Mouse (Mus musculus): ENCODE results near the gene Surf1.
"Not testable (repeated sequence)": the region's sequence is repeated elsewhere in the genome, so short reads cannot be mapped to it uniquely, and the experiment has no call there.

Gene Surf1

GRCm38 (mm10) chr2:26886170-26886569, 30.2 kb downstream of the Surf1 start:
- DNase-seq (ENCODE audit: low read depth): not testable (repeated sequence)

- DNase-seq (ENCODE audit: low read depth): not testable (repeated sequence)
Observed at GRCm38 (mm10) chr2:26885541-26885940, 30.8 kb downstream of the Surf1 start.

GRCm38 (mm10) chr2:26878571-26878970, 37.8 kb downstream of the Surf1 start:
- DNase-seq (ENCODE audit: low read depth): no peak

- no peak for DNase-seq (ENCODE audit: low read depth)
Observed at GRCm38 (mm10) chr2:26870666-26871065, 45.7 kb downstream of the Surf1 start.

- DNase-seq (ENCODE audit: low read depth): no peak
Observed at GRCm38 (mm10) chr2:26864879-26865278, 51.5 kb downstream of the Surf1 start, which contains the start of gene Abo. Gene Abo (minus strand): TSS chr2:26864979.
